Mouse (Mus musculus): Measurements from ENCODE around the gene Gm16223. TPM values are rescaled to one million over a fixed set of nuclear protein-coding genes. Genes with fewer than 3 reads are reported as not detected.

Gene Gm16223
- polyA plus RNA-seq, 1 experiment, result not detected

DNA sequence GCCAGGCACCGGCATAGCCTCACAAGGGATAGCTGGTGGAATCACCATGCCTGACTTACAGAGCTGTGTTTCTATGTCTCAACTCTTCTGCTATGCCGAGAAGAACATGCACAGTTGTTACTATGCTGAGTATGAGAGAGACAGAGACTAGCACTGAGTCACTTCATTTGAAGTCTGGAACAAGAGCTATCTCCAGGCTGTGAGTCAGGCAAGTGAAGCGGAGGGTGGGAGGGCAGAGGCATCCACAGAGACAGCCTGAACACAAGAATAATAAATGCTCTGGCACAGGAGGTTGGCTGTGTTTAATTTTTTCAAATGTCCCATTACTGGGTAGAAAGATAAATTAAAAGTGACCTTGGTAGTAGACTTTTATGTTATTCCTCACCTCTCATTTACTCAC, 100.3 kb downstream of the Gm16223 start:
- 90% methylated on average over 3 of the region's 3 CpGs for WGBS
- Histone ChIP-seq H3K27me3 (ENCODE audit: control insufficient read depth, insufficient read depth, low read length) (no peaks in the 10 kb centered on the region), H3K4me3 (ENCODE audit: low read depth, low read length) (no peak overlapping the region), H3K4me1 (ENCODE audit: control insufficient read depth, insufficient read depth, insufficient read length, low read length) (no peaks in the 10 kb centered on the region), H3K27ac (ENCODE audit: insufficient read depth, low read depth, low read length) (no peak overlapping the region), H3K36me3 (ENCODE audit: control insufficient read depth, insufficient read depth, low read length) (no peaks in the 10 kb centered on the region)
- no peak for TF ChIP-seq CTCF (IDR thresholded peaks at IDR 0.05; ENCODE audit: extremely low read depth, insufficient read length, insufficient replicate concordance, low read depth, low read length)
- TF ChIP-seq POLR2A (IDR thresholded peaks at IDR 0.05; ENCODE audit: low read depth, low read length), result no peak

DNA sequence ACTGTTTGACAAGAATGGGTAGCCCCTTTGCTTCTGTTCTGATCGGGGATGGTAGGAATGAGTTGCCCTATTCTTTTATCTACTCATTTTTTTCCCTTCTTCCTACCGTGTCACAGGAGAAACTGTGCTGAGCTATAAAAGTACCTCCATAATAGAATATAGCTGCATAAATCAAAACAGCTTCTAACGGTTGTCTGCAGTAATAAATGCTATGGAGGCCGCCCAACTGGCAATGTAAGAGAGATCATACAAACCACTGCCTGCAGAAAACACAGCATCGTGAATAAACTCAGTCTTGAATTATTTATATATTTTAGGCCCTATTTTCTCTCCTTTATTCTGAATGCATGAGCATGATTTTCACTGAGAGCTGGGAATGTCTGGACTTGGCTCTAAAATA, 101.0 kb downstream of the Gm16223 start:
- Histone ChIP-seq H3K27me3 (ENCODE audit: control insufficient read depth, insufficient read depth, low read length) (no peaks in the 10 kb centered on the region), H3K4me3 (ENCODE audit: low read depth, low read length) (no peak overlapping the region), H3K36me3 (ENCODE audit: control insufficient read depth, insufficient read depth, low read length) (no peaks in the 10 kb centered on the region), H3K27ac (ENCODE audit: insufficient read depth, low read depth, low read length) (no peak overlapping the region), H3K4me1 (ENCODE audit: control insufficient read depth, insufficient read depth, insufficient read length, low read length) (no peaks in the 10 kb centered on the region)
- no peak for TF ChIP-seq CTCF (IDR thresholded peaks at IDR 0.05; ENCODE audit: extremely low read depth, insufficient read length, insufficient replicate concordance, low read depth, low read length)
- TF ChIP-seq POLR2A (IDR thresholded peaks at IDR 0.05; ENCODE audit: low read depth, low read length), result no peak
- WGBS, result 75% methylated on average over 5 of the region's 5 CpGs

GRCm38 (mm10) chr5:42174109-42174508, 106.3 kb downstream of the Gm16223 start:
- 55% methylated on average over 2 of the region's 2 CpGs for WGBS
- Histone ChIP-seq H3K36me3 (ENCODE audit: control insufficient read depth, insufficient read depth, low read length) (no peaks in the 10 kb centered on the region), H3K4me3 (ENCODE audit: low read depth, low read length) (no peak overlapping the region), H3K4me1 (ENCODE audit: control insufficient read depth, insufficient read depth, insufficient read length, low read length) (no peaks in the 10 kb centered on the region), H3K27ac (ENCODE audit: insufficient read depth, low read depth, low read length) (no peak overlapping the region), H3K27me3 (ENCODE audit: control insufficient read depth, insufficient read depth, low read length) (no peaks in the 10 kb centered on the region)
- TF ChIP-seq CTCF (IDR thresholded peaks at IDR 0.05; ENCODE audit: extremely low read depth, insufficient read length, insufficient replicate concordance, low read depth, low read length) (no peak), POLR2A (IDR thresholded peaks at IDR 0.05; ENCODE audit: low read depth, low read length) (no peak)

GRCm38 (mm10) chr5:42175424-42175823, 107.7 kb downstream of the Gm16223 start:
- no peak overlapping the region for H3K27ac ChIP-seq (ENCODE audit: insufficient read depth, low read depth, low read length)
- H3K27me3 ChIP-seq (ENCODE audit: control insufficient read depth, insufficient read depth, low read length), result no peaks in the 10 kb centered on the region
- H3K4me1 ChIP-seq (ENCODE audit: control insufficient read depth, insufficient read depth, insufficient read length, low read length), result no peaks in the 10 kb centered on the region
- TF ChIP-seq POLR2A (IDR thresholded peaks at IDR 0.05; ENCODE audit: low read depth, low read length), result no peak
- TF ChIP-seq CTCF (IDR thresholded peaks at IDR 0.05; ENCODE audit: extremely low read depth, insufficient read length, insufficient replicate concordance, low read depth, low read length), result no peak
- 64% methylated on average over 2 of the region's 2 CpGs for WGBS
- H3K4me3 ChIP-seq (ENCODE audit: low read depth, low read length), result no peak overlapping the region
- H3K36me3 ChIP-seq (ENCODE audit: control insufficient read depth, insufficient read depth, low read length), result no peaks in the 10 kb centered on the region

DNA sequence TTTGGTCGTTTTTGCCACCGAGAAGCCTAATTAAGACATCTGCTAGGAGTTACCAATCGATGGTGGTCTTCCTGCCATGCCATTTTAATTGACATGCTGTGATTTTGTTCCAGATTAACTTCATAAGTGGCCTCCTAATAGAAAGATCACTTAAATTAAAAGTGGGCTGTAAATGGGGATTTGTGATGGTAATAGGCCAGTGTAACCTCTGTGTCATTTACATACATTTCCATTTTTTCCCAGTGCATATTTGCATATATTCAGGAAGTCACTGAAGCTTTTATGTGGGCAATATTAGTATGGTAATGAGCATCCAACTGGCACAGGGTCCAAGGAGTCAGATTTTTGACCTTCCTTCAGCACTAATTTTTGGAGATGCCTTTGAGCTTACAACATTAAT, 130.7 kb downstream of the Gm16223 start:
- no peaks in the 10 kb centered on the region for H3K27me3 ChIP-seq (ENCODE audit: control insufficient read depth, insufficient read depth, low read length)
- TF ChIP-seq POLR2A (IDR thresholded peaks at IDR 0.05; ENCODE audit: low read depth, low read length) (no peak), CTCF (IDR thresholded peaks at IDR 0.05; ENCODE audit: extremely low read depth, insufficient read length, insufficient replicate concordance, low read depth, low read length) (no peak)
- no peaks in the 10 kb centered on the region for H3K36me3 ChIP-seq (ENCODE audit: control insufficient read depth, insufficient read depth, low read length)
- no peaks in the 10 kb centered on the region for H3K4me1 ChIP-seq (ENCODE audit: control insufficient read depth, insufficient read depth, insufficient read length, low read length)
- WGBS, result 59% methylated on average over 3 of the region's 3 CpGs
- no peak overlapping the region for H3K4me3 ChIP-seq (ENCODE audit: low read depth, low read length)
- no peak overlapping the region for H3K27ac ChIP-seq (ENCODE audit: insufficient read depth, low read depth, low read length)

- 89% methylated on average over 3 of the region's 3 CpGs for WGBS
- H3K36me3 ChIP-seq (ENCODE audit: control insufficient read depth, insufficient read depth, low read length), result no peaks in the 10 kb centered on the region
- TF ChIP-seq CTCF (IDR thresholded peaks at IDR 0.05; ENCODE audit: extremely low read depth, insufficient read length, insufficient replicate concordance, low read depth, low read length) (no peak), POLR2A (IDR thresholded peaks at IDR 0.05; ENCODE audit: low read depth, low read length) (no peak)
Measured at GRCm38 (mm10) chr5:42207456-42208122, 139.8 kb downstream of the Gm16223 start.

GRCm38 (mm10) chr5:42211554-42212338, 144.0 kb downstream of the Gm16223 start:
- no peaks in the 10 kb centered on the region for H3K27me3 ChIP-seq (ENCODE audit: control insufficient read depth, insufficient read depth, low read length)
- H3K27ac ChIP-seq (ENCODE audit: insufficient read depth, low read depth, low read length), result no peak overlapping the region
- H3K4me3 ChIP-seq (ENCODE audit: low read depth, low read length), result no peak overlapping the region
- TF ChIP-seq CTCF (IDR thresholded peaks at IDR 0.05; ENCODE audit: extremely low read depth, insufficient read length, insufficient replicate concordance, low read depth, low read length), result no peak
- TF ChIP-seq POLR2A (IDR thresholded peaks at IDR 0.05; ENCODE audit: low read depth, low read length), result no peak
- H3K4me1 ChIP-seq (ENCODE audit: control insufficient read depth, insufficient read depth, insufficient read length, low read length), result no peaks in the 10 kb centered on the region
- H3K36me3 ChIP-seq (ENCODE audit: control insufficient read depth, insufficient read depth, low read length), result no peaks in the 10 kb centered on the region
- 72% methylated on average over 4 of the region's 4 CpGs for WGBS

More at GRCm38 (mm10) chr5:42207456-42208122, 139.8 kb downstream of the Gm16223 start:
- H3K4me3 ChIP-seq (ENCODE audit: low read depth, low read length), result no peak overlapping the region
- H3K27ac ChIP-seq (ENCODE audit: insufficient read depth, low read depth, low read length), result no peak overlapping the region
- no peaks in the 10 kb centered on the region for H3K4me1 ChIP-seq (ENCODE audit: control insufficient read depth, insufficient read depth, insufficient read length, low read length)
- H3K27me3 ChIP-seq (ENCODE audit: control insufficient read depth, insufficient read depth, low read length), result no peaks in the 10 kb centered on the region
